Mouse (Mus musculus): ENCODE measurements at regions not wholly inside any gene's neighbourhood (a gene's known extent, or its start where the extent isn't known, plus 50 kb on each side); places are given as distances from the start of the nearest gene placed in this dataset.

- Histone ChIP-seq H3K9ac (ENCODE audit: low read length) (peak overlapping the region; percentile 68), H3K27ac (ENCODE audit: low read length) (peak overlapping the region; percentile 79), H3K4me3 (replicated peaks; ENCODE audit: low read length) (no peak overlapping the region), H3K4me2 (ENCODE audit: low read depth, low read length) (peak overlapping the region; percentile 17), H3K27me3 (ENCODE audit: control insufficient read depth, insufficient read depth, low read length) (no peaks in the 10 kb centered on the region), H3K36me3 (ENCODE audit: control insufficient read depth, insufficient read depth, low read length) (no peaks in the 10 kb centered on the region), H3K9me3 (replicated peaks; ENCODE audit: control insufficient read depth, low read length) (no peaks in the 10 kb centered on the region), H3K4me1 (ENCODE audit: control insufficient read depth, insufficient read depth, low read length) (peaks cover 14% of the 10 kb centered on the region)
- WGBS = 11% methylated on average over 15 of the region's 15 CpGs
- ATAC-seq (ENCODE audit: insufficient read depth, low FRiP score) = peak; percentile 39; the same call in 1 of the 2 replicates
Observed at GRCm38 (mm10) chr2:30743976-30744620, 59.4 kb downstream of the 1700001O22Rik start.

DNA sequence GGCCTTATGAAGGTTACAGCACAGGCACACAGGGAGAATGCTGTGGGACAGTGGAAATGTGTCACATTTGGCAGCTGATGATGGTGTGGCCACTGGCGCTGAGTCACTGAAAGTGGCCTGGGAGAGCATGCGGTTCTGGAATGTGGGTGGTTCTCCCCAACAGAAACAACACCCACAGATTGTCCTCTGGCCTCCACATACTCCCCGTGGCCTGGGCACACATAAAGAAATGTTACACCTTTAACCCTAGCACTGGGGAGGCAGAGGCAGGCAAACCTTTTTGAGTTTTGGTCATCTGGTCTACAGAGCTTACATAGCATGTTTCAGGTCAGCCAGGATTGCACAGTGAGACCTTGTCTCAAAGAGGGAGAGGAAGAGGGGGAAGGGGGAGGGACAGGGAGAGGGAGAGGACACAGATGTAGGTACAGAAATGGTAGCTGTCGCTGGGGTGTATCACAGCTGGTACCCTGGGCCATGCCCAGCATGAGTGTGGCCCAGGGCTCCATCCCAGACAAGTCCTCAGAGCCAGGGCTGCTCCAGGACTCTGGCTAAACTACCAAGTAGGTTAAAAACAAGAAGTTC lies 60.1 kb downstream of the 1700001O22Rik start:
- WGBS = 44% methylated on average over 4 of the region's 4 CpGs
- ATAC-seq (ENCODE audit: insufficient read depth, low FRiP score) = 0 out of 2 replicates have a peak, but pooled peaks have one; percentile 37

GRCm38 (mm10) chr2:30741450-30741849 lies 62.0 kb downstream of the 1700001O22Rik start:
- H3K4me3 ChIP-seq (replicated peaks; ENCODE audit: low read length) = no peak overlapping the region
- no peak for ATAC-seq (ENCODE audit: insufficient read depth, low FRiP score)
- no peaks in the 10 kb centered on the region for H3K27me3 ChIP-seq (ENCODE audit: control insufficient read depth, insufficient read depth, low read length)

More for the DNA sequence above, 60.1 kb downstream of the 1700001O22Rik start:
- Histone ChIP-seq H3K9ac (ENCODE audit: low read length) (peak overlapping the region; percentile 68; the same call in 1 of the 2 replicates), H3K4me1 (ENCODE audit: control insufficient read depth, insufficient read depth, low read length) (peaks cover 14% of the 10 kb centered on the region), H3K4me3 (replicated peaks; ENCODE audit: low read length) (no peak overlapping the region), H3K36me3 (ENCODE audit: control insufficient read depth, insufficient read depth, low read length) (no peaks in the 10 kb centered on the region), H3K27ac (ENCODE audit: low read length) (peak overlapping the region; percentile 79), H3K4me2 (ENCODE audit: low read depth, low read length) (no peak overlapping the region; the same call in 1 of the 2 replicates), H3K9me3 (replicated peaks; ENCODE audit: control insufficient read depth, low read length) (no peaks in the 10 kb centered on the region), H3K27me3 (ENCODE audit: control insufficient read depth, insufficient read depth, low read length) (no peaks in the 10 kb centered on the region)

GRCm38 (mm10) chr2:30737759-30738158 lies 65.7 kb downstream of the 1700001O22Rik start:
- Histone ChIP-seq H3K9me3 (replicated peaks; ENCODE audit: control insufficient read depth, low read length) (no peaks in the 10 kb centered on the region), H3K4me2 (ENCODE audit: low read depth, low read length) (no peak overlapping the region), H3K27ac (ENCODE audit: low read length) (no peak overlapping the region), H3K4me1 (ENCODE audit: control insufficient read depth, insufficient read depth, low read length) (no peaks in the 10 kb centered on the region), H3K9ac (ENCODE audit: low read length) (no peak overlapping the region), H3K27me3 (ENCODE audit: control insufficient read depth, insufficient read depth, low read length) (no peaks in the 10 kb centered on the region), H3K4me3 (replicated peaks; ENCODE audit: low read length) (no peak overlapping the region), H3K36me3 (ENCODE audit: control insufficient read depth, insufficient read depth, low read length) (no peaks in the 10 kb centered on the region)
- no peak for ATAC-seq (ENCODE audit: insufficient read depth, low FRiP score)
- 82% methylated on average over 5 of the region's 5 CpGs for WGBS

More at GRCm38 (mm10) chr2:30741450-30741849, 62.0 kb downstream of the 1700001O22Rik start:
- H3K9me3 ChIP-seq (replicated peaks; ENCODE audit: control insufficient read depth, low read length) = no peaks in the 10 kb centered on the region
- no peaks in the 10 kb centered on the region for H3K36me3 ChIP-seq (ENCODE audit: control insufficient read depth, insufficient read depth, low read length)
- H3K4me1 ChIP-seq (ENCODE audit: control insufficient read depth, insufficient read depth, low read length) = peaks cover 14% of the 10 kb centered on the region
- H3K27ac ChIP-seq (ENCODE audit: low read length) = no peak overlapping the region
- no peak overlapping the region for H3K4me2 ChIP-seq (ENCODE audit: low read depth, low read length)
- H3K9ac ChIP-seq (ENCODE audit: low read length) = no peak overlapping the region
- 87% methylated on average over 2 of the region's 2 CpGs for WGBS

DNA sequence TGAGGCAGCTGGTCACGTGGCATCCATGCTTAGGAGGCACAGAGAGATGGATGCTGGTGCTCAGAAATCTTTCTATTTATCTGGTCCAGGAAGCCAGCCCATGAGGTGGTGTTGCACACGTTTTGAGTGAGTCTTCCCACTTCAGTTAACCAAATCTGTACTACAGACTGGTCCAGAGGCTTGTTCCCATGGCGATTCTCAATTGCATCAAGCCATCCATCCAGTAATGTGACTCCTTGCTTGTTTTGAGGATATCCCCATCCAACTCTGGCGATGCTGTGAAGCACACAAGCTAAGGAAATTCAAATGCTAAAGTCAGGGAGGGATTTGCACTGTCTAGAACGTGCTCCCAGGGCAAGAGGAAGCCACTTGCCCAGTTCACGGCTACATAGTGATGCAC lies 66.8 kb downstream of the 1700001O22Rik start:
- H3K9ac ChIP-seq (ENCODE audit: low read length) = no peak overlapping the region
- no peak overlapping the region for H3K4me2 ChIP-seq (ENCODE audit: low read depth, low read length)
- H3K4me3 ChIP-seq (replicated peaks; ENCODE audit: low read length) = no peak overlapping the region
- no peak overlapping the region for H3K27ac ChIP-seq (ENCODE audit: low read length)
- H3K9me3 ChIP-seq (replicated peaks; ENCODE audit: control insufficient read depth, low read length) = no peaks in the 10 kb centered on the region
- no peaks in the 10 kb centered on the region for H3K27me3 ChIP-seq (ENCODE audit: control insufficient read depth, insufficient read depth, low read length)
- H3K4me1 ChIP-seq (ENCODE audit: control insufficient read depth, insufficient read depth, low read length) = no peaks in the 10 kb centered on the region
- WGBS = 75% methylated on average over 6 of the region's 6 CpGs
- no peak for ATAC-seq (ENCODE audit: insufficient read depth, low FRiP score)
- no peaks in the 10 kb centered on the region for H3K36me3 ChIP-seq (ENCODE audit: control insufficient read depth, insufficient read depth, low read length)

DNA sequence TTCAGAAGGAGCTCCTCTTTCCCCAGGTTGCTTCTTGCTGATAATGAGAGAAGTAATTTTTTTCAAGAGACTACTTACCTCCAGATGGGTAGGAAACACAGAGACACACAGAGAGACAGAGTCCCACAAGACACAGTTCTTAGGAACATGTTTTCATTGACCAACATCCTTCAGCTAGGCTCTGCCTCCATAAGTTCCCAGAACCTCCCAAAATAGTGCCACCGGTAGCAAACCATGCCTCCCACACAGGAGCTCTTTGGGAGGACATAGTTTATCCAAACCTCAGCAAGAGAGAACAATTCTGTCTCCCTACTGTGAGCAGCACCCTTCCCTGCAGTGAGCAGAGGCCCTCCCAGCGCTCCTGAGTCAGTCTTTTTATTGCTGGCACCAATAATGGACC lies 67.2 kb downstream of the 1700001O22Rik start:
- H3K9me3 ChIP-seq (replicated peaks; ENCODE audit: control insufficient read depth, low read length) = no peaks in the 10 kb centered on the region
- H3K36me3 ChIP-seq (ENCODE audit: control insufficient read depth, insufficient read depth, low read length) = no peaks in the 10 kb centered on the region

DNA sequence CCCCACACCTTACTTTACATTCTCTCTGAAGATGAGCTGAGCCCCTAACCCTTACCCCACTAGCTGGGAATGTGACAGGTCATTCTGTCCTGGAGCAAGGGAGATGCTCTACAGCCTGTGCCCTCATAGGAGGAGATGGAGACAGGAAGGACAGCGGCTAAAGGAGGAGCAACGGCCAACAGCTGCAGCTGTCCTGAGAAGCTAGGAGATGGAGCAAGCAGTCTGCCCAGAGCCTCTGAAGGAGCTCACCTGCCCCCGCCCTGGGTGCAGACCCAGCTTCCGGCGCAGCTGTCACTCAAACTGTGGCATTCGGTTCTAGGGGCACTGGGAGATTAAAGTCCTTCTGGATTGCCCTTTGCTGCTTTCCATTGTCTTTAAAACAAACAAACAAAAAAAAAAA lies 69.6 kb downstream of the 1700001O22Rik start:
- H3K9ac ChIP-seq (ENCODE audit: low read length) = no peak overlapping the region
- H3K36me3 ChIP-seq (ENCODE audit: control insufficient read depth, insufficient read depth, low read length) = no peaks in the 10 kb centered on the region
- no peaks in the 10 kb centered on the region for H3K4me1 ChIP-seq (ENCODE audit: control insufficient read depth, insufficient read depth, low read length)
- no peaks in the 10 kb centered on the region for H3K27me3 ChIP-seq (ENCODE audit: control insufficient read depth, insufficient read depth, low read length)
- H3K4me3 ChIP-seq (replicated peaks; ENCODE audit: low read length) = no peak overlapping the region
- no peak for ATAC-seq (ENCODE audit: insufficient read depth, low FRiP score)
- H3K4me2 ChIP-seq (ENCODE audit: low read depth, low read length) = no peak overlapping the region
- no peaks in the 10 kb centered on the region for H3K9me3 ChIP-seq (replicated peaks; ENCODE audit: control insufficient read depth, low read length)
- no peak overlapping the region for H3K27ac ChIP-seq (ENCODE audit: low read length)
- WGBS = 27% methylated on average over 6 of the region's 6 CpGs

More for the DNA sequence above, 67.2 kb downstream of the 1700001O22Rik start:
- H3K27ac ChIP-seq (ENCODE audit: low read length) = no peak overlapping the region
- WGBS = 60% methylated on average over 2 of the region's 2 CpGs
- H3K27me3 ChIP-seq (ENCODE audit: control insufficient read depth, insufficient read depth, low read length) = no peaks in the 10 kb centered on the region
- no peak overlapping the region for H3K4me3 ChIP-seq (replicated peaks; ENCODE audit: low read length)
- no peak for ATAC-seq (ENCODE audit: insufficient read depth, low FRiP score)
- H3K9ac ChIP-seq (ENCODE audit: low read length) = no peak overlapping the region
- H3K4me2 ChIP-seq (ENCODE audit: low read depth, low read length) = no peak overlapping the region
- no peaks in the 10 kb centered on the region for H3K4me1 ChIP-seq (ENCODE audit: control insufficient read depth, insufficient read depth, low read length)

- Histone ChIP-seq H3K4me2 (ENCODE audit: low read depth, low read length) (no peak overlapping the region), H3K27me3 (ENCODE audit: control insufficient read depth, insufficient read depth, low read length) (no peaks in the 10 kb centered on the region), H3K4me1 (ENCODE audit: control insufficient read depth, insufficient read depth, low read length) (no peaks in the 10 kb centered on the region), H3K9ac (ENCODE audit: low read length) (no peak overlapping the region), H3K9me3 (replicated peaks; ENCODE audit: control insufficient read depth, low read length) (no peaks in the 10 kb centered on the region), H3K4me3 (replicated peaks; ENCODE audit: low read length) (no peak overlapping the region), H3K36me3 (ENCODE audit: control insufficient read depth, insufficient read depth, low read length) (no peaks in the 10 kb centered on the region), H3K27ac (ENCODE audit: low read length) (no peak overlapping the region)
- WGBS = 92% methylated on average over 5 of the region's 5 CpGs
- ATAC-seq (ENCODE audit: insufficient read depth, low FRiP score) = no peak
Observed at GRCm38 (mm10) chr2:30731832-30732231, 71.6 kb downstream of the 1700001O22Rik start.

GRCm38 (mm10) chr2:30727948-30728347 lies 75.5 kb downstream of the 1700001O22Rik start:
- Histone ChIP-seq H3K27ac (ENCODE audit: low read length) (no peak overlapping the region), H3K4me1 (ENCODE audit: control insufficient read depth, insufficient read depth, low read length) (peaks cover 26% of the 10 kb centered on the region), H3K27me3 (ENCODE audit: control insufficient read depth, insufficient read depth, low read length) (no peaks in the 10 kb centered on the region), H3K9ac (ENCODE audit: low read length) (no peak overlapping the region), H3K9me3 (replicated peaks; ENCODE audit: control insufficient read depth, low read length) (no peaks in the 10 kb centered on the region), H3K4me2 (ENCODE audit: low read depth, low read length) (no peak overlapping the region), H3K4me3 (replicated peaks; ENCODE audit: low read length) (no peak overlapping the region), H3K36me3 (ENCODE audit: control insufficient read depth, insufficient read depth, low read length) (no peaks in the 10 kb centered on the region)
- no peak for ATAC-seq (ENCODE audit: insufficient read depth, low FRiP score)
- WGBS = 83% methylated on average over 6 of the region's 6 CpGs

Measured in stomach, embryonic 16.5 days (tissue).